Mouse (Mus musculus): ENCODE measurements around the gene Sfxn1. TPM values are rescaled to one million over a fixed set of nuclear protein-coding genes. Genes with fewer than 3 reads are reported as not detected.

Sfxn1 gene
- polyA plus RNA-seq, 1 experiment from 2014 or later = 19.1 TPM

- H3K27ac ChIP-seq (ENCODE audit: low read length) = no peak overlapping the region
- H3K27me3 ChIP-seq (replicated peaks; ENCODE audit: insufficient read depth, low read length) = no peaks in the 10 kb centered on the region
- no peak for ATAC-seq
- no peak for DNase-seq (ENCODE audit: low spot score)
- H3K4me2 ChIP-seq (replicated peaks; ENCODE audit: low read depth, low read length) = no peak overlapping the region
- no peaks in the 10 kb centered on the region for H3K4me1 ChIP-seq (ENCODE audit: insufficient read depth, low read depth, low read length)
- TF ChIP-seq EP300 (IDR thresholded peaks at IDR 0.05) = no peak
- no peak for TF ChIP-seq CTCF (IDR thresholded peaks at IDR 0.05)
- no peaks in the 10 kb centered on the region for H3K9me3 ChIP-seq (ENCODE audit: low read length)
- no peaks in the 10 kb centered on the region for H3K36me3 ChIP-seq (ENCODE audit: insufficient read depth, low read length)
- H3K4me3 ChIP-seq (ENCODE audit: low read depth, low read length) = no peak overlapping the region
- WGBS = 85% methylated on average over 2 of the region's 2 CpGs
- H3K9ac ChIP-seq (replicated peaks; ENCODE audit: low read depth) = no peak overlapping the region
These were observed 31.4 kb upstream of the Sfxn1 start for GRCm38 (mm10) chr13:54040256-54040655.

- ATAC-seq (no peak), DNase-seq (ENCODE audit: low spot score) (no peak)
- no peak overlapping the region for H3K4me2 ChIP-seq (replicated peaks; ENCODE audit: low read depth, low read length)
- H3K27ac ChIP-seq (ENCODE audit: low read length) = no peak overlapping the region
- H3K4me3 ChIP-seq (ENCODE audit: low read depth, low read length) = no peak overlapping the region
- H3K36me3 ChIP-seq (ENCODE audit: insufficient read depth, low read length) = no peaks in the 10 kb centered on the region
- H3K9me3 ChIP-seq (ENCODE audit: low read length) = no peaks in the 10 kb centered on the region
- no peak overlapping the region for H3K9ac ChIP-seq (replicated peaks; ENCODE audit: low read depth)
- WGBS = 76% methylated on average over 7 of the region's 7 CpGs
- no peaks in the 10 kb centered on the region for H3K4me1 ChIP-seq (ENCODE audit: insufficient read depth, low read depth, low read length)
- no peak for TF ChIP-seq EP300 (IDR thresholded peaks at IDR 0.05)
- TF ChIP-seq CTCF (IDR thresholded peaks at IDR 0.05) = no peak
- no peaks in the 10 kb centered on the region for H3K27me3 ChIP-seq (replicated peaks; ENCODE audit: insufficient read depth, low read length)
These were observed 22.9 kb upstream of the Sfxn1 start for GRCm38 (mm10) chr13:54048679-54049352.

GRCm38 (mm10) chr13:54051641-54052040, 20.0 kb upstream of the Sfxn1 start:
- Histone ChIP-seq H3K4me1 (ENCODE audit: insufficient read depth, low read depth, low read length) (no peaks in the 10 kb centered on the region), H3K9ac (replicated peaks; ENCODE audit: low read depth) (no peak overlapping the region), H3K36me3 (ENCODE audit: insufficient read depth, low read length) (no peaks in the 10 kb centered on the region), H3K27ac (ENCODE audit: low read length) (no peak overlapping the region), H3K27me3 (replicated peaks; ENCODE audit: insufficient read depth, low read length) (peaks cover 8% of the 10 kb centered on the region; the same call in 1 of the 2 replicates), H3K9me3 (ENCODE audit: low read length) (no peaks in the 10 kb centered on the region), H3K4me3 (ENCODE audit: low read depth, low read length) (no peak overlapping the region), H3K4me2 (replicated peaks; ENCODE audit: low read depth, low read length) (no peak overlapping the region)
- 57% methylated on average over 7 of the region's 7 CpGs for WGBS
- ATAC-seq = no peak
- TF ChIP-seq CTCF (IDR thresholded peaks at IDR 0.05) = no peak
- TF ChIP-seq EP300 (IDR thresholded peaks at IDR 0.05) = no peak
- DNase-seq (ENCODE audit: low spot score) = no peak

GRCm38 (mm10) chr13:54054962-54055361, 16.7 kb upstream of the Sfxn1 start:
- H3K27ac ChIP-seq (ENCODE audit: low read length) = no peak overlapping the region
- H3K27me3 ChIP-seq (replicated peaks; ENCODE audit: insufficient read depth, low read length) = peaks cover 8% of the 10 kb centered on the region; the same call in 1 of the 2 replicates
- H3K4me2 ChIP-seq (replicated peaks; ENCODE audit: low read depth, low read length) = peak overlapping the region; percentile 76
- H3K36me3 ChIP-seq (ENCODE audit: insufficient read depth, low read length) = no peaks in the 10 kb centered on the region
- DNase-seq (ENCODE audit: low spot score) = no peak
- ATAC-seq = peak; percentile 41
- no peak for TF ChIP-seq CTCF (IDR thresholded peaks at IDR 0.05)
- no peak for TF ChIP-seq EP300 (IDR thresholded peaks at IDR 0.05)
- H3K9ac ChIP-seq (replicated peaks; ENCODE audit: low read depth) = no peak overlapping the region
- H3K4me3 ChIP-seq (ENCODE audit: low read depth, low read length) = peak overlapping the region; percentile 40
- no peaks in the 10 kb centered on the region for H3K4me1 ChIP-seq (ENCODE audit: insufficient read depth, low read depth, low read length)
- H3K9me3 ChIP-seq (ENCODE audit: low read length) = no peaks in the 10 kb centered on the region
- 2% methylated on average over 18 of the region's 20 CpGs for WGBS

- no peak within 1 kb of the TSS for H3K27ac ChIP-seq (ENCODE audit: low read length)
- TF ChIP-seq CTCF (IDR thresholded peaks at IDR 0.05) = peak; percentile 78
- no peak for TF ChIP-seq EP300 (IDR thresholded peaks at IDR 0.05)
- DNase-seq (ENCODE audit: low spot score) (peak; percentile 45), ATAC-seq (peak; percentile 74)
- H3K4me1 ChIP-seq (ENCODE audit: insufficient read depth, low read depth, low read length) = no peaks in the 10 kb centered on the region
- H3K4me3 ChIP-seq (ENCODE audit: low read depth, low read length) = peak within 1 kb of the TSS; percentile 40
- 2% methylated on average over 31 of the region's 31 CpGs for WGBS
- no peaks in the 10 kb centered on the region for H3K9me3 ChIP-seq (ENCODE audit: low read length)
- H3K27me3 ChIP-seq (replicated peaks; ENCODE audit: insufficient read depth, low read length) = peaks cover 8% of the 10 kb centered on the region; the same call in 1 of the 2 replicates
- H3K9ac ChIP-seq (replicated peaks; ENCODE audit: low read depth) = no peak within 1 kb of the TSS
- H3K4me2 ChIP-seq (replicated peaks; ENCODE audit: low read depth, low read length) = peak within 1 kb of the TSS; percentile 76
- H3K36me3 ChIP-seq (ENCODE audit: insufficient read depth, low read length) = no peaks in the 10 kb centered on the region
These were observed 16.2 kb upstream of the Sfxn1 start, which contains the start of gene Drd1 for GRCm38 (mm10) chr13:54055448-54055861. Gene Drd1 (minus strand): TSS chr13:54055705.

- Histone ChIP-seq H3K9me3 (ENCODE audit: low read length) (no peaks in the 10 kb centered on the region), H3K27ac (ENCODE audit: low read length) (no peak overlapping the region), H3K9ac (replicated peaks; ENCODE audit: low read depth) (no peak overlapping the region), H3K4me1 (ENCODE audit: insufficient read depth, low read depth, low read length) (no peaks in the 10 kb centered on the region), H3K4me3 (ENCODE audit: low read depth, low read length) (no peak overlapping the region), H3K27me3 (replicated peaks; ENCODE audit: insufficient read depth, low read length) (no peaks in the 10 kb centered on the region), H3K36me3 (ENCODE audit: insufficient read depth, low read length) (no peaks in the 10 kb centered on the region), H3K4me2 (replicated peaks; ENCODE audit: low read depth, low read length) (no peak overlapping the region)
- TF ChIP-seq CTCF (IDR thresholded peaks at IDR 0.05) (no peak), EP300 (IDR thresholded peaks at IDR 0.05) (no peak)
- DNase-seq (ENCODE audit: low spot score) (no peak), ATAC-seq (no peak)
- WGBS = 84% methylated on average over 3 of the region's 3 CpGs
These were observed 9.6 kb upstream of the Sfxn1 start for GRCm38 (mm10) chr13:54062068-54062467.

Measured in lung, postnatal 0 days (tissue).